Mouse (Mus musculus): ENCODE results near the gene Tac4.

DNA sequence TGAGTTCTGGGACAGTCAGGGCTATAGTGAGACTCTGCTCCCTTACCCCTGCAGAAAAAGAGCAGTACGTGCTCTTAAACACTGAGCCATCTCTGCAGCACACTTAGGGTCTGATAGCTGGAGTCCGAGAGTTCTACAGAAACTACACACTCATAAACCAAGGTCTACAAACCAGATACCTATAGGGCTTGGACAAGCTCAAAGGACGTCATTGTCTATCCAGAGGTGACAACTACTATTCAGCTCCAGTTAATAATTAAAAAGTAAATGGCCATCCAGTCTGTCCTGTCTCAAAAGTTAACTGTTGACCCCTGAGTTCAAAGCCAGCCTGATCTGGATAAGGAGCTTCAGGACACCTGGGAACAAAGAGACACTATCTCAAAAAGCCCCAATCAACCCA, 40.4 kb downstream of the Tac4 start:
- no peak for TF ChIP-seq EP300 (IDR thresholded peaks at IDR 0.05; ENCODE audit: insufficient read depth, low read depth, low read length)
- TF ChIP-seq CTCF (IDR thresholded peaks at IDR 0.05; ENCODE audit: low read depth, low read length), result no peak
- TF ChIP-seq POLR2A (IDR thresholded peaks at IDR 0.05; ENCODE audit: insufficient read depth, low read length), result no peak

Data from ES-Bruce4 (cell line).